25 mouse cellular contexts compared by ENCODE assay signal in genomic region chr1:30061242-30061641, GRCm38 (mm10).
A peak's percentile ranks its signal among the peaks of the same experiment; 100 is the strongest.
DNase-seq lines count a peak whose midpoint lies in the region; ATAC-seq and TF ChIP-seq lines count a peak whose summit lies in the region.
"Had no signal": no experiment of that assay in that cellular context is flagged by ENCODE, and none has a peak within 500 bp of the region (broad histone marks: within the 10 kb centered on the region; RNA-seq: fewer than 3 reads in every experiment).

No protein-coding gene starts in this region.

- no peak for DNase-seq in forebrain, postnatal 0 days
- no peak for DNase-seq in midbrain, embryonic 10.5 days (ENCODE audit: low spot score)
- DNase-seq in thymus, postnatal 0 days (ENCODE audit: low spot score), result no peak
- DNase-seq: adrenal gland, adult 8-10 months; cerebellum, adult 9-10 months; cerebellum, postnatal 36 days; gastrocnemius, adult 2 months; gastrocnemius, postnatal 36 days; heart, adult 18-20 months; heart, postnatal 36 days; kidney, adult 11 months; kidney, postnatal 14 days; right cerebral cortex, postnatal 4 days; thymus, adult 2 months; thymus, postnatal 4 days had no signal

- ATAC-seq in forebrain, embryonic 12.5 days (ENCODE audit: low FRiP score), result peak; percentile 43; the same call in 1 of the 2 replicates
- no peak for ATAC-seq in forebrain, postnatal 0 days
- peak; percentile 63 for ATAC-seq in midbrain, embryonic 13.5 days
- ATAC-seq in forebrain, embryonic 13.5 days, result peak; percentile 67
- ATAC-seq in midbrain, embryonic 15.5 days (replicated peaks), result peak; percentile 50; the same call in 1 of the 2 replicates

- H3K4me1 ChIP-seq in forebrain, embryonic 12.5 days, result no peaks in the 10 kb centered on the region
- H3K4me1 ChIP-seq in forebrain, postnatal 0 days (ENCODE audit: insufficient read depth), result no peaks in the 10 kb centered on the region
- no peaks in the 10 kb centered on the region for H3K4me1 ChIP-seq in midbrain, embryonic 13.5 days (replicated peaks)
- H3K4me1 ChIP-seq in midbrain, embryonic 10.5 days, result no peaks in the 10 kb centered on the region
- no peaks in the 10 kb centered on the region for H3K4me1 ChIP-seq in forebrain, embryonic 13.5 days
- H3K4me1 ChIP-seq in midbrain, embryonic 15.5 days, result no peaks in the 10 kb centered on the region
- H3K4me1 ChIP-seq: limb, embryonic 12.5 days; liver, embryonic 15.5 days; lung, embryonic 15.5 days had no signal

- no peaks in the 10 kb centered on the region for H3K27me3 ChIP-seq in forebrain, embryonic 12.5 days
- no peaks in the 10 kb centered on the region for H3K27me3 ChIP-seq in forebrain, postnatal 0 days (ENCODE audit: insufficient read depth, low read length)
- no peaks in the 10 kb centered on the region for H3K27me3 ChIP-seq in midbrain, embryonic 13.5 days
- no peaks in the 10 kb centered on the region for H3K27me3 ChIP-seq in midbrain, embryonic 10.5 days (ENCODE audit: low read depth, poor library complexity, severe bottlenecking)
- no peaks in the 10 kb centered on the region for H3K27me3 ChIP-seq in forebrain, embryonic 13.5 days
- H3K27me3 ChIP-seq in midbrain, embryonic 15.5 days (replicated peaks), result no peaks in the 10 kb centered on the region
- H3K27me3 ChIP-seq: limb, embryonic 12.5 days; liver, embryonic 15.5 days; lung, embryonic 15.5 days had no signal

- no peak overlapping the region for H3K4me3 ChIP-seq in forebrain, embryonic 12.5 days (replicated peaks)
- H3K4me3 ChIP-seq in forebrain, postnatal 0 days (ENCODE audit: low read depth, low read length), result no peak overlapping the region
- H3K4me3 ChIP-seq in midbrain, embryonic 13.5 days (replicated peaks), result no peak overlapping the region
- no peak overlapping the region for H3K4me3 ChIP-seq in midbrain, embryonic 10.5 days
- H3K4me3 ChIP-seq in forebrain, embryonic 13.5 days, result no peak overlapping the region
- H3K4me3 ChIP-seq in midbrain, embryonic 15.5 days, result no peak overlapping the region
- H3K4me3 ChIP-seq: gastrocnemius, adult 2 months; limb, embryonic 12.5 days; liver, embryonic 15.5 days; lung, embryonic 15.5 days had no signal

- TF ChIP-seq CTCF in forebrain, postnatal 0 days (IDR thresholded peaks at IDR 0.05; ENCODE audit: low read depth), result no peak

- H3K9ac ChIP-seq in forebrain, embryonic 12.5 days, result no peak overlapping the region
- H3K9ac ChIP-seq in forebrain, postnatal 0 days, result no peak overlapping the region
- H3K9ac ChIP-seq in midbrain, embryonic 13.5 days (replicated peaks), result no peak overlapping the region
- H3K9ac ChIP-seq in forebrain, embryonic 13.5 days, result no peak overlapping the region
- no peak overlapping the region for H3K9ac ChIP-seq in midbrain, embryonic 15.5 days
- H3K9ac ChIP-seq: limb, embryonic 12.5 days; liver, embryonic 15.5 days; lung, embryonic 15.5 days had no signal

- H3K9me3 ChIP-seq in forebrain, embryonic 12.5 days, result no peaks in the 10 kb centered on the region
- H3K9me3 ChIP-seq in forebrain, postnatal 0 days (ENCODE audit: low read length), result no peaks in the 10 kb centered on the region
- H3K9me3 ChIP-seq in midbrain, embryonic 13.5 days, result no peaks in the 10 kb centered on the region
- no peaks in the 10 kb centered on the region for H3K9me3 ChIP-seq in midbrain, embryonic 10.5 days (replicated peaks)
- H3K9me3 ChIP-seq in forebrain, embryonic 13.5 days (replicated peaks), result no peaks in the 10 kb centered on the region
- no peaks in the 10 kb centered on the region for H3K9me3 ChIP-seq in midbrain, embryonic 15.5 days
- H3K9me3 ChIP-seq: limb, embryonic 12.5 days; lung, embryonic 15.5 days had no signal

- no peak overlapping the region for H3K4me2 ChIP-seq in forebrain, embryonic 12.5 days
- no peak overlapping the region for H3K4me2 ChIP-seq in forebrain, postnatal 0 days (ENCODE audit: low read depth)
- H3K4me2 ChIP-seq in midbrain, embryonic 13.5 days (replicated peaks), result no peak overlapping the region
- H3K4me2 ChIP-seq in forebrain, embryonic 13.5 days, result no peak overlapping the region
- H3K4me2 ChIP-seq in midbrain, embryonic 15.5 days, result no peak overlapping the region
- H3K4me2 ChIP-seq: heart, embryonic 11.5 days; limb, embryonic 12.5 days; liver, embryonic 15.5 days; lung, embryonic 15.5 days had no signal

- no peak overlapping the region for H3K27ac ChIP-seq in forebrain, embryonic 12.5 days
- no peak overlapping the region for H3K27ac ChIP-seq in forebrain, postnatal 0 days (ENCODE audit: low read depth, low read length)
- H3K27ac ChIP-seq in midbrain, embryonic 13.5 days, result no peak overlapping the region
- no peak overlapping the region for H3K27ac ChIP-seq in midbrain, embryonic 10.5 days (replicated peaks)
- no peak overlapping the region for H3K27ac ChIP-seq in forebrain, embryonic 13.5 days
- H3K27ac ChIP-seq in midbrain, embryonic 15.5 days, result no peak overlapping the region
- H3K27ac ChIP-seq: gastrocnemius, adult 2 months; limb, embryonic 12.5 days; liver, embryonic 15.5 days; lung, embryonic 15.5 days; stomach, postnatal 0 days had no signal

- H3K36me3 ChIP-seq in forebrain, embryonic 12.5 days (replicated peaks), result no peaks in the 10 kb centered on the region
- H3K36me3 ChIP-seq in forebrain, postnatal 0 days (ENCODE audit: insufficient read depth), result no peaks in the 10 kb centered on the region
- H3K36me3 ChIP-seq in midbrain, embryonic 13.5 days, result no peaks in the 10 kb centered on the region
- H3K36me3 ChIP-seq in midbrain, embryonic 10.5 days, result no peaks in the 10 kb centered on the region
- H3K36me3 ChIP-seq in forebrain, embryonic 13.5 days (ENCODE audit: poor library complexity, severe bottlenecking), result no peaks in the 10 kb centered on the region
- H3K36me3 ChIP-seq in midbrain, embryonic 15.5 days (replicated peaks), result no peaks in the 10 kb centered on the region
- H3K36me3 ChIP-seq: G1E; limb, embryonic 12.5 days; liver, embryonic 15.5 days; lung, embryonic 15.5 days had no signal

- WGBS in forebrain, embryonic 12.5 days, result 81% methylated on average over 2 of the region's 2 CpGs
- 52% methylated on average over 2 of the region's 2 CpGs for WGBS in forebrain, postnatal 0 days
- 69% methylated on average over 2 of the region's 2 CpGs for WGBS in midbrain, embryonic 13.5 days
- WGBS in midbrain, embryonic 10.5 days, result 90% methylated on average over 2 of the region's 2 CpGs
- 55% methylated on average over 2 of the region's 2 CpGs for WGBS in forebrain, embryonic 13.5 days
- 70% methylated on average over 2 of the region's 2 CpGs for WGBS in midbrain, embryonic 15.5 days
